Mouse (Mus musculus) ES-Bruce4 (cell line): ENCODE data around the gene Sox2. TPM values are rescaled to one million over a fixed set of nuclear protein-coding genes. Genes with fewer than 3 reads are reported as not detected.
A peak's percentile ranks its signal among the peaks of the same experiment; 100 is the strongest.

Experiments
- H3K27ac ChIP-seq: 2 replicates; pipeline ENCODE4 v1.5.1; 2012; ENCODE audit warnings: low read length, inconsistent platforms; ENCODE audit not compliant: insufficient read depth
- H3K27me3 ChIP-seq: 2 replicates; pipeline ENCODE4 v1.6.1; 2012; ENCODE audit warnings: mild to moderate bottlenecking, low read length, inconsistent platforms; ENCODE audit not compliant: control insufficient read depth, poor library complexity, insufficient read depth, severe bottlenecking
- H3K36me3 ChIP-seq: 2 replicates; pipeline ENCODE4 v1.6.1; 2012; ENCODE audit warnings: inconsistent platforms, mild to moderate bottlenecking, low read length, moderate library complexity; ENCODE audit not compliant: control insufficient read depth, poor library complexity, insufficient read depth, severe bottlenecking
- H3K4me1 ChIP-seq: one replicate; pipeline ENCODE4 v1.8.1; 2011; ENCODE audit warnings: low read length; ENCODE audit not compliant: control insufficient read depth, insufficient read depth
- H3K4me3 ChIP-seq: 2 replicates; pipeline ENCODE4 v1.5.1; 2011; ENCODE audit warnings: low read depth, mild to moderate bottlenecking, low read length
- H3K9ac ChIP-seq: 2 replicates; pipeline ENCODE4 v1.6.1; 2012; ENCODE audit warnings: low read depth, mild to moderate bottlenecking, inconsistent platforms; ENCODE audit not compliant: poor library complexity, severe bottlenecking
- H3K9me3 ChIP-seq: replicated peaks from 2 replicates; pipeline ENCODE4 v1.6.1; 2012; ENCODE audit warnings: mild to moderate bottlenecking, low read length, inconsistent platforms; ENCODE audit not compliant: control insufficient read depth, poor library complexity, insufficient read depth, severe bottlenecking
- CTCF ChIP-seq: IDR thresholded peaks from one replicate; pipeline ENCODE4 v1.8.1; 2011; ENCODE audit warnings: low read depth, low read length
- EP300 ChIP-seq: IDR thresholded peaks from 2 replicates; pipeline ENCODE4 v1.6.1; 2011; ENCODE audit warnings: low read depth, low read length; ENCODE audit not compliant: insufficient read depth
- POLR2A ChIP-seq: IDR thresholded peaks from one replicate; pipeline ENCODE4 v1.8.1; 2011; ENCODE audit warnings: low read length; ENCODE audit not compliant: insufficient read depth
- polyA plus RNA-seq: library from polyadenylated mRNA; stranded (reverse); fragments of >200 nt; gene quantifications from 2 replicates; pipeline ENCODE4 v1.2.4, GENCODE M21; 2011; ENCODE audit warnings: low read depth; ENCODE audit not compliant: missing spikeins, insufficient read depth, insufficient read length

The Sox2 gene
- polyA plus RNA-seq, 1 experiment = 407 TPM

DNA sequence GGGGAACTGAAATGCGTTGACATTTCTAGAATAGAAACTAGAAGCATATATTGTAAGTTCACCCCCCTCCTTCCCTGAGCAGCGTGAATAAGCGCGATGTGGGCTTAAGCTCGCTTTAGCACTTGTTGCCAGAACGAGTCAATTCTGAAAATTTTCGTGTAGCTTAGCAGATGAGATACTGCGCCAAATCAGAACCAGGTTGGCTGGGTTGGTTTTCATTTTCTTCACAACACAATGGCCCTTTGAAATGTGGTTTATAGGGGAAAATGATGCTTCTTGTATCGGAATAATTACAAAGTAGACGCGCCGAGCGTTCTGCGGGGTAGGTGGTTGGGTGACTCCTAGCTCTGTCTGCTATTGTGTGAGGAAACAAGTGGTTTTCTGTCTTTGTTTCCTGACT, 2.4 kb downstream of the Sox2 start:
- no peak for TF ChIP-seq EP300
- no peak for TF ChIP-seq CTCF
- no peak for TF ChIP-seq POLR2A
- Histone ChIP-seq H3K4me3 (peak overlapping the region; percentile 76), H3K27ac (peak overlapping the region; percentile 95), H3K9me3 (no peaks in the 10 kb centered on the region), H3K27me3 (no peaks in the 10 kb centered on the region), H3K36me3 (peaks cover 51% of the 10 kb centered on the region), H3K9ac (peak overlapping the region; percentile 73), H3K4me1 (no peaks in the 10 kb centered on the region)

DNA sequence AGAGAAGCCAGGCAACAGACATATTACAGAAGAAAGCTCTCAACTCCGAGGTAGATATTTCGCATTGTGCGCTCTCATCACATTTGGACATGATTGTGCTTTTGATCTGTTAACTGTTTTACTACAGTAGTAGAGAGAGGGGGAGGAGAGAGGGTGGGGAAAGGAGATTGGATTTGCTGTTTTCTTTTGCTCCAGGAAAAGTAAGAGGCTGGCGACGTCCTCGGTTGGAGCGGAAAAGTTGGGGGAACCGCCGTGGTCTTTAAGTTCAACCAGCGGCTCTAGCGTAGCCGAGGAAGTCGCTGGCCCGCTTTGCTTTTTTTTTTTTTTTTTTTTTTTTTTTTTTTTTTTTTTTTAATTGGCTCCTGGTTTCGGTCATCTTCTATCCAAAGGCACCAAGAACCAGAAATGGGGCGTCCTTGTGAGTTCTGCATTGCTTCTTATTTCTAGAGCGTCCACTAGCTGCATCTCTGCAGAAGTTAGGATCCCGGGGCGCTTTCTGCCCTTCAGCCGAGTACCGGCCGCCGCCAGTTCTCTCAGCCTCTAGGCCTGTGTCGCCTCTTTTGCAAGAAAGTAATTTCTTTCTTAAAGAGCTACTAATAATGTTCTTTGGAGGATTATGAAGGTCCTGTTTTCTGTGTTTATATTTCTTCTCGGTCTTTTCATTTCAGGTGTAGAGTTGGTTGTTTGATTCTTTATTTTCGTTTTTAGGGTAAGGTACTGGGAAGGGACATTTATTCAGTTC, 3.2 kb downstream of the Sox2 start:
- H3K9ac ChIP-seq = peak overlapping the region; percentile 73
- peaks cover 2% of the 10 kb centered on the region for H3K4me1 ChIP-seq
- H3K27me3 ChIP-seq = no peaks in the 10 kb centered on the region
- TF ChIP-seq POLR2A (no peak), CTCF (no peak), EP300 (no peak)
- H3K36me3 ChIP-seq = peaks cover 57% of the 10 kb centered on the region
- H3K4me3 ChIP-seq = peak overlapping the region; percentile 94
- no peaks in the 10 kb centered on the region for H3K9me3 ChIP-seq
- peak overlapping the region; percentile 95 for H3K27ac ChIP-seq

DNA sequence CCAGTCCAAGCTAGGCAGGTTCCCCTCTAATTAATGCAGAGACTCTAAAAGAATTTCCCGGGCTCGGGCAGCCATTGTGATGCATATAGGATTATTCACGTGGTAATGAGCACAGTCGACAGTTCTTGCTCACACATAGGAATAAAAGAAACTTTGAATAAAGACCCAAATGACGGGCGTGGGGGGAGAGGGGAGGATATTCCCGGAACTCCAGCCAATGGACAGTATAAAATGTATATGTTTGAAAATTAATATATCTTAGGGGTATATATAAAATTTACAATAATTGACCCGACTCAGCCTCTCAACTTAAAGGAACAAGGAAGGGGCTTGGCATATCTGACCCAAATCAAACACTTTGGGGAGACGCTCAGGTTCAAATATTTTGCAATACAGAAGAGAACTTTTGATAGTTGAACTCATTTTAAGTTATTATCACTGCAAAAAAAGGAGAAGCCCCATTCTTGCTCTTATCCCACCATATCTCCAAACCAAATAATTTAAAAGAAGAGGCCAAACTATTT, 3.8 kb downstream of the Sox2 start:
- H3K9ac ChIP-seq = peak overlapping the region; percentile 73
- H3K27me3 ChIP-seq = no peaks in the 10 kb centered on the region

DNA sequence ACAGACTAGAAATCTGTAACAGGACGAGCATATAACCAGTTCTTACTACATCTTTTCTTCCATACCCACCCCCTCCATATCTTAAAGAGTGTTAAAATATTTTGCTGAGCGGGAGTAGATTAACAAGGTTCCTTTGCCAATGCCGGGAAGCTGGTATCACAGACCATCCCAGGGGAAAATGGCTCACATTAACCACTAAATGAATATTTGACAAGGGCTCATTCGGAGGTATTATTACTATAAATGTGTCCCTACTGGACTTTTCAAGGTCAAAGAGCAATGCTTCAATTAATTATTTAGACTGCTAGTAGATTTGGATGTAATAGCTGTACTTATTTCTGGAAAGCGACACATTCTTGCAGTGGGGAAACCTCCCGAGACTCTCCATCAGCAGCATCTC, 4.6 kb downstream of the Sox2 start:
- TF ChIP-seq CTCF (no peak), EP300 (no peak), POLR2A (no peak)
- no peaks in the 10 kb centered on the region for H3K27me3 ChIP-seq
- H3K27ac ChIP-seq = peak overlapping the region; percentile 61
- peaks cover 60% of the 10 kb centered on the region for H3K36me3 ChIP-seq
- peak overlapping the region; percentile 73 for H3K9ac ChIP-seq
- H3K9me3 ChIP-seq = no peaks in the 10 kb centered on the region
- H3K4me3 ChIP-seq = peak overlapping the region; percentile 57
- peaks cover 2% of the 10 kb centered on the region for H3K4me1 ChIP-seq

More for the DNA sequence above, 3.8 kb downstream of the Sox2 start:
- no peak for TF ChIP-seq POLR2A
- TF ChIP-seq EP300 = no peak
- no peak for TF ChIP-seq CTCF
- 0 out of 2 replicates have a peak overlapping the region, but pooled peaks have one; percentile 22 for H3K27ac ChIP-seq
- peaks cover 60% of the 10 kb centered on the region for H3K36me3 ChIP-seq
- no peaks in the 10 kb centered on the region for H3K9me3 ChIP-seq
- H3K4me3 ChIP-seq = peak overlapping the region; percentile 94; the same call in 1 of the 2 replicates
- H3K4me1 ChIP-seq = peaks cover 2% of the 10 kb centered on the region

DNA sequence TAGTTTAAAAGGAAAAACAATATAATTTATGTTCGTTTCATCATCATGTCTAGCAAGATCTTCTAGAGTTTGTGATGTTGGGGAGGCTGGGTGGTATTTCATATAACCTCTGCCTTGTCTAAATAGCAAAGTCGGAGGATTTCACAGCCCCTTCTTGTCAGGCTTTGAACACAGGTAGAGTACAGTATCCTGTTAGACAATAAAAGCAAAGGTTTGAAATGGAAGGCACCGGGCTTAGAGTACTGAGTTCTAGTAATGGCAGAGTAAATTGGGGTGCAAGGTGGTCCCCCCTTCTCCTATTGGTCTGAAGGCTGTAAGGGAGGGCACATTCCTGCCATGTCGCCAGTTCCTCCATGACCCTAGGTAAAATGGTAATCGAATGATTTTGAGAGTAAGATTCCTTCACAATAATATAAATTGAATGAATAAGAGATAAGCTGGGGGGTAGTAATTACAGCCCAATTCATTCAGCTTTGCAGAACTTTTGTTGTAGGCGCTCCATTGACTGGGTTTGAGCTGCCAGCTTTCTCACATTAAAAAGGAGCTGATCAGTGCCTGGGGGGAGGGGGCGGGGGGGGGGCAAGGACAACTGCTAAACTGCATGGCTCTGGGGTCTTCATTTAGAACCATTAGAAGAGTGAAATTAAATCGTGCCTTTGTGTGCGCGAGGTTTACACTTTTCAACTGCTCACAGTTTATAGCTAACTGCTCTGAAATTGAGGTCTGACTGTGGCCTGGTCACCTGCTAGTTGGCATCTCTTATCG, 5.3 kb downstream of the Sox2 start:
- peak overlapping the region; percentile 73 for H3K9ac ChIP-seq
- peak overlapping the region; percentile 61 for H3K4me3 ChIP-seq
- TF ChIP-seq CTCF = no peak
- no peak for TF ChIP-seq POLR2A
- no peak for TF ChIP-seq EP300
- peaks cover 60% of the 10 kb centered on the region for H3K36me3 ChIP-seq
- H3K27ac ChIP-seq = peak overlapping the region; percentile 61
- no peaks in the 10 kb centered on the region for H3K27me3 ChIP-seq
- H3K9me3 ChIP-seq = no peaks in the 10 kb centered on the region
- H3K4me1 ChIP-seq = peaks cover 2% of the 10 kb centered on the region
